Mouse (Mus musculus) midbrain, postnatal 0 days (tissue): Measurements from ENCODE around the gene Ofd1. TPM values are rescaled to one million over a fixed set of nuclear protein-coding genes. Genes with fewer than 3 reads are reported as not detected.
A peak's percentile ranks its signal among the peaks of the same experiment; 100 is the strongest.

Experiments used
- ATAC-seq: fragments of 200-750 bp; cut with Nextera tagmentation; 2 replicates; pipeline ENCODE4 v1.8.0; 2017; ENCODE audit warnings: moderate number of reproducible peaks, mild to moderate bottlenecking, moderate TSS enrichment, moderate library complexity; ENCODE audit not compliant: low FRiP score
- DNase-seq: peaks from one replicate; pipeline ENCODE4 v3.0.0-alpha.2; 2015; ENCODE audit warnings: low spot score
- H3K27ac ChIP-seq: fragments of 300-500 bp; sonication (generic); 2 replicates; pipeline ENCODE4 v1.5.1; 2014; ENCODE audit warnings: low read depth, mild to moderate bottlenecking, low read length, mixed read lengths
- H3K27me3 ChIP-seq: fragments of 300-500 bp; sonication (generic); 2 replicates; pipeline ENCODE4 v1.6.1; 2014; ENCODE audit warnings: low read length, control low read depth, mixed read lengths; ENCODE audit not compliant: insufficient read depth
- H3K36me3 ChIP-seq: fragments of 300-500 bp; sonication (generic); 2 replicates; pipeline ENCODE4 v1.6.1; 2014; ENCODE audit warnings: low read length, control low read depth, mixed read lengths; ENCODE audit not compliant: insufficient read depth
- H3K4me1 ChIP-seq: fragments of 300-500 bp; sonication (generic); 2 replicates; pipeline ENCODE4 v1.6.1; 2014; ENCODE audit warnings: mild to moderate bottlenecking, control low read depth, antibody characterized with exemption, low read length, mixed read lengths; ENCODE audit not compliant: insufficient read depth
- H3K4me2 ChIP-seq: fragments of 300-500 bp; sonication (generic); 2 replicates; pipeline ENCODE4 v1.6.1; 2014; ENCODE audit warnings: low read depth, mild to moderate bottlenecking, low read length, mixed read lengths; ENCODE audit not compliant: poor library complexity, severe bottlenecking
- H3K4me3 ChIP-seq: fragments of 300-500 bp; sonication (generic); 2 replicates; pipeline ENCODE4 v1.5.1; 2014; ENCODE audit warnings: low read depth, mild to moderate bottlenecking, low read length, moderate library complexity
- H3K9ac ChIP-seq: fragments of 300-500 bp; sonication (generic); replicated peaks from 2 replicates; pipeline ENCODE4 v1.6.1; 2014; ENCODE audit warnings: mild to moderate bottlenecking, low read length, moderate library complexity, mixed read lengths; ENCODE audit not compliant: poor library complexity, severe bottlenecking
- H3K9me3 ChIP-seq: fragments of 300-500 bp; sonication (generic); 2 replicates; pipeline ENCODE4 v1.6.1; 2016; ENCODE audit warnings: low read length, control low read depth
- CTCF ChIP-seq: IDR thresholded peaks from 2 replicates; pipeline ENCODE4 v1.5.1; 2016; ENCODE audit warnings: antibody characterized with exemption, mild to moderate bottlenecking
- WGBS: fragments of 180-500 bp; shearing (Covaris S2); extraction: QIAGEN DNeasy Blood & Tissue Kit; methylation state at CpG from one replicate; pipeline ENCODE4 v1.1.7; 2014; 5-methylcytosine and 5-hydroxymethylcytosine counted together
- polyA plus RNA-seq: library from polyadenylated mRNA; unstranded; fragments of >200 nt; fragmentation: Nextera tagmentation; extraction: Ambion mirVana; gene quantifications from 2 replicates; pipeline ENCODE4 v1.2.1, GENCODE M21; 2015
- total RNA-seq: library from RNA; depleted of rRNA; stranded (reverse); fragments of >200 nt; gene quantifications from 2 replicates; pipeline ENCODE4 v1.2.3, GENCODE M21; 2014

Ofd1 gene
- total and polyA plus RNA-seq, 2 experiments from 2014 or later, result 5.3 to 6.7 TPM

GRCm38 (mm10) chrX:166416196-166416595, 24.3 kb downstream of the Ofd1 start:
- Histone ChIP-seq H3K9ac (no peak overlapping the region), H3K4me1 (no peaks in the 10 kb centered on the region), H3K4me3 (no peak overlapping the region), H3K27ac (no peak overlapping the region), H3K27me3 (no peaks in the 10 kb centered on the region; the same call in 1 of the 2 replicates), H3K36me3 (no peaks in the 10 kb centered on the region), H3K4me2 (no peak overlapping the region), H3K9me3 (no peaks in the 10 kb centered on the region)
- TF ChIP-seq CTCF, result peak; percentile 74
- ATAC-seq (no peak), DNase-seq (peak; percentile 50)
- WGBS, result 76% methylated on average over 5 of the region's 6 CpGs

GRCm38 (mm10) chrX:166407865-166408264, 32.6 kb downstream of the Ofd1 start:
- Histone ChIP-seq H3K27me3 (peaks cover 5% of the 10 kb centered on the region; the same call in 1 of the 2 replicates), H3K4me2 (no peak overlapping the region), H3K36me3 (0 out of 2 replicates have a peak, but pooled peaks cover 4% of the 10 kb centered on the region), H3K4me1 (no peaks in the 10 kb centered on the region), H3K9me3 (no peaks in the 10 kb centered on the region), H3K9ac (no peak overlapping the region), H3K27ac (no peak overlapping the region), H3K4me3 (no peak overlapping the region)
- TF ChIP-seq CTCF, result no peak
- ATAC-seq (no peak), DNase-seq (no peak)

GRCm38 (mm10) chrX:166393753-166394152, 46.8 kb downstream of the Ofd1 start:
- WGBS, result 78% methylated on average over 1 of the region's 1 CpGs
- no peak for ATAC-seq

GRCm38 (mm10) chrX:166386656-166387055, 53.8 kb downstream of the Ofd1 start:
- Histone ChIP-seq H3K4me2 (no peak overlapping the region), H3K27ac (no peak overlapping the region), H3K4me3 (no peak overlapping the region), H3K4me1 (no peaks in the 10 kb centered on the region), H3K9ac (no peak overlapping the region), H3K9me3 (no peaks in the 10 kb centered on the region), H3K36me3 (peaks cover 13% of the 10 kb centered on the region), H3K27me3 (no peaks in the 10 kb centered on the region)
- 80% methylated on average over 6 of the region's 6 CpGs for WGBS
- TF ChIP-seq CTCF, result no peak
- ATAC-seq (no peak), DNase-seq (no peak)

More at GRCm38 (mm10) chrX:166393753-166394152, 46.8 kb downstream of the Ofd1 start:
- H3K4me2 ChIP-seq, result no peak overlapping the region
- no peaks in the 10 kb centered on the region; the same call in 1 of the 2 replicates for H3K27me3 ChIP-seq
- no peak overlapping the region for H3K27ac ChIP-seq
- no peaks in the 10 kb centered on the region for H3K4me1 ChIP-seq
- no peaks in the 10 kb centered on the region for H3K36me3 ChIP-seq
- H3K9me3 ChIP-seq, result no peaks in the 10 kb centered on the region
- H3K4me3 ChIP-seq, result no peak overlapping the region
- DNase-seq, result no peak
- peak; percentile 38 for TF ChIP-seq CTCF
- no peak overlapping the region for H3K9ac ChIP-seq

- Histone ChIP-seq H3K27me3 (no peaks in the 10 kb centered on the region), H3K9me3 (no peaks in the 10 kb centered on the region), H3K36me3 (peaks cover 13% of the 10 kb centered on the region), H3K4me3 (no peak overlapping the region), H3K4me2 (no peak overlapping the region), H3K9ac (no peak overlapping the region), H3K27ac (no peak overlapping the region), H3K4me1 (no peaks in the 10 kb centered on the region)
- DNase-seq (no peak), ATAC-seq (no peak)
- WGBS, result 76% methylated on average over 3 of the region's 3 CpGs
- no peak for TF ChIP-seq CTCF
Observed at GRCm38 (mm10) chrX:166384935-166385334, 55.6 kb downstream of the Ofd1 start.

GRCm38 (mm10) chrX:166383606-166384005, 56.9 kb downstream of the Ofd1 start:
- WGBS, result 86% methylated on average over 2 of the region's 2 CpGs
- TF ChIP-seq CTCF, result no peak
- Histone ChIP-seq H3K36me3 (peaks cover 13% of the 10 kb centered on the region), H3K9ac (no peak overlapping the region), H3K27ac (no peak overlapping the region), H3K9me3 (no peaks in the 10 kb centered on the region), H3K4me3 (no peak overlapping the region), H3K4me1 (no peaks in the 10 kb centered on the region), H3K4me2 (no peak overlapping the region), H3K27me3 (no peaks in the 10 kb centered on the region)
- DNase-seq (no peak), ATAC-seq (no peak)
